Mouse (Mus musculus): Measurements from ENCODE around the gene Cacna1d. TPM values are rescaled to one million over a fixed set of nuclear protein-coding genes. Genes with fewer than 3 reads are reported as not detected.

The Cacna1d gene
- polyA plus RNA-seq, 2 experiments, result 4.9 to 13.0 TPM

GRCm38 (mm10) chr14:30360004-30360403, 131.3 kb downstream of the Cacna1d start:
- WGBS, result 78% methylated on average over 6 of the region's 6 CpGs
- Histone ChIP-seq H3K4me2 (replicated peaks; ENCODE audit: low read depth, low read length, severe bottlenecking) (no peak overlapping the region), H3K9me3 (ENCODE audit: control insufficient read depth, low read length) (no peaks in the 10 kb centered on the region), H3K4me3 (replicated peaks; ENCODE audit: low read length) (no peak overlapping the region), H3K27ac (replicated peaks; ENCODE audit: low read depth, low read length) (no peak overlapping the region), H3K27me3 (ENCODE audit: control insufficient read depth, insufficient read depth, low read length) (no peaks in the 10 kb centered on the region), H3K36me3 (ENCODE audit: control insufficient read depth, insufficient read depth, low read length) (no peaks in the 10 kb centered on the region), H3K4me1 (ENCODE audit: control insufficient read depth, insufficient read depth, low read length) (no peaks in the 10 kb centered on the region), H3K9ac (ENCODE audit: low read depth, low read length, severe bottlenecking) (no peak overlapping the region)
- no peak for TF ChIP-seq POLR2A (IDR thresholded peaks at IDR 0.05; ENCODE audit: borderline replicate concordance, extremely low read depth, insufficient read depth, insufficient read length)
- ATAC-seq (ENCODE audit: low FRiP score, low read depth) (no peak), DNase-seq (ENCODE audit: low spot score) (no peak)

GRCm38 (mm10) chr14:30358028-30358427, 133.2 kb downstream of the Cacna1d start:
- ATAC-seq (ENCODE audit: low FRiP score, low read depth) (no peak), DNase-seq (ENCODE audit: low spot score) (no peak)
- H3K9ac ChIP-seq (ENCODE audit: low read depth, low read length, severe bottlenecking), result no peak overlapping the region
- no peak for TF ChIP-seq POLR2A (IDR thresholded peaks at IDR 0.05; ENCODE audit: borderline replicate concordance, extremely low read depth, insufficient read depth, insufficient read length)
- no peak overlapping the region for H3K27ac ChIP-seq (replicated peaks; ENCODE audit: low read depth, low read length)
- 0 out of 2 replicates have a peak, but pooled peaks cover 5% of the 10 kb centered on the region for H3K4me1 ChIP-seq (ENCODE audit: control insufficient read depth, insufficient read depth, low read length)
- H3K27me3 ChIP-seq (ENCODE audit: control insufficient read depth, insufficient read depth, low read length), result no peaks in the 10 kb centered on the region
- no peak overlapping the region for H3K4me2 ChIP-seq (replicated peaks; ENCODE audit: low read depth, low read length, severe bottlenecking)
- H3K9me3 ChIP-seq (ENCODE audit: control insufficient read depth, low read length), result no peaks in the 10 kb centered on the region
- no peaks in the 10 kb centered on the region for H3K36me3 ChIP-seq (ENCODE audit: control insufficient read depth, insufficient read depth, low read length)
- no peak overlapping the region for H3K4me3 ChIP-seq (replicated peaks; ENCODE audit: low read length)
- WGBS, result 44% methylated on average over 1 of the region's 1 CpGs

DNA sequence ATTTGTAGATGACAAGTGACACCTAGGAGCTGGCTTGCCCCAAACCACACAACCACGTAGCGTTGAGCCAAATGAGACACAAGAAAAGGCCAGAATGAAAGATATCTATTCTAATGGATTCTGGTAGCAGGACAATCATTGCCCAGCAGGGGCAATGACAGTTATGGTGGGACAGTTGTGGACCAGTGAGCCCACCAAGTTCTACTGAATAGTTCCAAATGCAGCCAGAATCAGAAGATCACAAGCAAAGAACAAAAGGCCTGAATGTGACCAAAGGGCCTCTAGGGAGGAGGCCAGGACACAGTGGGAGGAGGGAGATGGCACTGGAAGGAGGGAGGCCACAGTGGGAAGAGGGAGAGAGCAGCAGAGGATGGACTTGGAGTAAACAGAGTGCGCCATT, 134.8 kb downstream of the Cacna1d start:
- no peaks in the 10 kb centered on the region for H3K27me3 ChIP-seq (ENCODE audit: control insufficient read depth, insufficient read depth, low read length)
- WGBS, result 81% methylated on average over 3 of the region's 3 CpGs
- H3K9me3 ChIP-seq (ENCODE audit: control insufficient read depth, low read length), result no peaks in the 10 kb centered on the region
- no peak overlapping the region for H3K4me3 ChIP-seq (replicated peaks; ENCODE audit: low read length)
- H3K27ac ChIP-seq (replicated peaks; ENCODE audit: low read depth, low read length), result no peak overlapping the region
- H3K4me1 ChIP-seq (ENCODE audit: control insufficient read depth, insufficient read depth, low read length), result peaks cover 15% of the 10 kb centered on the region; the same call in 1 of the 2 replicates
- H3K9ac ChIP-seq (ENCODE audit: low read depth, low read length, severe bottlenecking), result no peak overlapping the region
- no peak for TF ChIP-seq POLR2A (IDR thresholded peaks at IDR 0.05; ENCODE audit: borderline replicate concordance, extremely low read depth, insufficient read depth, insufficient read length)
- H3K4me2 ChIP-seq (replicated peaks; ENCODE audit: low read depth, low read length, severe bottlenecking), result no peak overlapping the region
- ATAC-seq (ENCODE audit: low FRiP score, low read depth), result no peak
- DNase-seq (ENCODE audit: low spot score), result no peak
- no peaks in the 10 kb centered on the region for H3K36me3 ChIP-seq (ENCODE audit: control insufficient read depth, insufficient read depth, low read length)

GRCm38 (mm10) chr14:30354761-30355160, 136.5 kb downstream of the Cacna1d start:
- Histone ChIP-seq H3K4me2 (replicated peaks; ENCODE audit: low read depth, low read length, severe bottlenecking) (no peak overlapping the region), H3K4me3 (replicated peaks; ENCODE audit: low read length) (no peak overlapping the region), H3K4me1 (ENCODE audit: control insufficient read depth, insufficient read depth, low read length) (peaks cover 15% of the 10 kb centered on the region; the same call in 1 of the 2 replicates), H3K36me3 (ENCODE audit: control insufficient read depth, insufficient read depth, low read length) (no peaks in the 10 kb centered on the region), H3K9ac (ENCODE audit: low read depth, low read length, severe bottlenecking) (no peak overlapping the region), H3K27ac (replicated peaks; ENCODE audit: low read depth, low read length) (no peak overlapping the region), H3K27me3 (ENCODE audit: control insufficient read depth, insufficient read depth, low read length) (no peaks in the 10 kb centered on the region), H3K9me3 (ENCODE audit: control insufficient read depth, low read length) (no peaks in the 10 kb centered on the region)
- DNase-seq (ENCODE audit: low spot score) (no peak), ATAC-seq (ENCODE audit: low FRiP score, low read depth) (no peak)
- 60% methylated on average over 3 of the region's 3 CpGs for WGBS
- no peak for TF ChIP-seq POLR2A (IDR thresholded peaks at IDR 0.05; ENCODE audit: borderline replicate concordance, extremely low read depth, insufficient read depth, insufficient read length)

GRCm38 (mm10) chr14:30354127-30354463, 137.2 kb downstream of the Cacna1d start:
- H3K27ac ChIP-seq (replicated peaks; ENCODE audit: low read depth, low read length), result 0 out of 2 replicates have a peak overlapping the region, but pooled peaks have one; percentile 26

More at GRCm38 (mm10) chr14:30354127-30354463, 137.2 kb downstream of the Cacna1d start:
- Histone ChIP-seq H3K36me3 (ENCODE audit: control insufficient read depth, insufficient read depth, low read length) (no peaks in the 10 kb centered on the region), H3K9ac (ENCODE audit: low read depth, low read length, severe bottlenecking) (peak overlapping the region; percentile 80), H3K4me2 (replicated peaks; ENCODE audit: low read depth, low read length, severe bottlenecking) (peak overlapping the region; percentile 96), H3K4me3 (replicated peaks; ENCODE audit: low read length) (peak overlapping the region; percentile 63), H3K9me3 (ENCODE audit: control insufficient read depth, low read length) (no peaks in the 10 kb centered on the region), H3K27me3 (ENCODE audit: control insufficient read depth, insufficient read depth, low read length) (no peaks in the 10 kb centered on the region), H3K4me1 (ENCODE audit: control insufficient read depth, insufficient read depth, low read length) (peaks cover 15% of the 10 kb centered on the region; the same call in 1 of the 2 replicates)
- DNase-seq (ENCODE audit: low spot score), result no peak
- peak; percentile 3; the same call in 1 of the 2 replicates for ATAC-seq (ENCODE audit: low FRiP score, low read depth)
- TF ChIP-seq POLR2A (IDR thresholded peaks at IDR 0.05; ENCODE audit: borderline replicate concordance, extremely low read depth, insufficient read depth, insufficient read length), result no peak
- 4% methylated on average over 8 of the region's 8 CpGs for WGBS

Data from limb, embryonic 14.5 days (tissue).